ENCODE assay signal across 8 mouse cellular contexts in genomic region chr10:79933145-79933679, GRCm38 (mm10). TPM values are rescaled to one million over a fixed set of nuclear protein-coding genes. Genes with fewer than 3 reads are reported as not detected.
A peak's percentile ranks its signal among the peaks of the same experiment; 100 is the strongest.
DNase-seq lines count a peak whose midpoint lies in the region; ATAC-seq and TF ChIP-seq lines count a peak whose summit lies in the region.

No protein-coding gene starts in this region.

- 0 out of 2 replicates have a peak overlapping the region, but pooled peaks have one; percentile 20 for H3K27ac ChIP-seq in cerebellum, adult 2 months (ENCODE audit: insufficient read depth, low read length)
- H3K27ac ChIP-seq in lung, postnatal 0 days (ENCODE audit: low read length): peak overlapping the region; percentile 65
- peak overlapping the region; percentile 39; the same call in 1 of the 2 replicates for H3K27ac ChIP-seq in neural tube, embryonic 14.5 days (ENCODE audit: low read depth, low read length)

- no peak overlapping the region for H3K4me2 ChIP-seq in lung, postnatal 0 days (replicated peaks; ENCODE audit: low read depth, low read length)
- no peak overlapping the region for H3K4me2 ChIP-seq in neural tube, embryonic 14.5 days (ENCODE audit: low read depth, low read length)

- TF ChIP-seq EP300 in lung, postnatal 0 days (IDR thresholded peaks at IDR 0.05): no peak

- ATAC-seq in lung, postnatal 0 days: no peak
- ATAC-seq in neural tube, embryonic 14.5 days (ENCODE audit: low read depth): no peak

- peaks cover 80% of the 10 kb centered on the region for H3K4me1 ChIP-seq in cerebellum, adult 2 months (ENCODE audit: control insufficient read depth, insufficient read depth, low read length)
- H3K4me1 ChIP-seq in lung, postnatal 0 days (ENCODE audit: insufficient read depth, low read depth, low read length): peaks cover 67% of the 10 kb centered on the region
- H3K4me1 ChIP-seq in neural tube, embryonic 14.5 days (ENCODE audit: control insufficient read depth, insufficient read depth, low read length): peaks cover 35% of the 10 kb centered on the region

- H3K4me3 ChIP-seq in cerebellum, adult 2 months (replicated peaks; ENCODE audit: insufficient read depth, low read depth, low read length): no peak overlapping the region
- no peak overlapping the region for H3K4me3 ChIP-seq in lung, postnatal 0 days (ENCODE audit: low read depth, low read length)
- no peak overlapping the region for H3K4me3 ChIP-seq in neural tube, embryonic 14.5 days (ENCODE audit: low read depth, low read length)

- 45% methylated on average over 9 of the region's 9 CpGs for WGBS in cerebellum, adult 2 months
- WGBS in lung, postnatal 0 days: 50% methylated on average over 9 of the region's 9 CpGs
- WGBS in neural tube, embryonic 14.5 days: 60% methylated on average over 9 of the region's 9 CpGs

- no peaks in the 10 kb centered on the region for H3K9me3 ChIP-seq in lung, postnatal 0 days (ENCODE audit: low read length)
- H3K9me3 ChIP-seq in neural tube, embryonic 14.5 days (ENCODE audit: control insufficient read depth, low read length): no peaks in the 10 kb centered on the region

- peaks cover 12% of the 10 kb centered on the region; the same call in 1 of the 2 replicates for H3K36me3 ChIP-seq in lung, postnatal 0 days (ENCODE audit: insufficient read depth, low read length)
- H3K36me3 ChIP-seq in neural tube, embryonic 14.5 days (ENCODE audit: control insufficient read depth, insufficient read depth, low read length): peaks cover 19% of the 10 kb centered on the region

- no peak for TF ChIP-seq CTCF in cerebellum, adult 2 months (IDR thresholded peaks at IDR 0.05; ENCODE audit: borderline replicate concordance, insufficient read depth, low read depth, low read length)
- no peak for TF ChIP-seq CTCF in lung, postnatal 0 days (IDR thresholded peaks at IDR 0.05)

- no peak for DNase-seq in cerebellum, adult 2 months
- DNase-seq in cerebellum, adult 8-10 months: no peak
- DNase-seq in lung, postnatal 0 days (ENCODE audit: low spot score): no peak
- no peak for DNase-seq in lung, postnatal 36 days
- DNase-seq in kidney, postnatal 36 days: peak; percentile 30 to 60
- no peak for DNase-seq in Muller cell, postnatal 12 days (ENCODE audit: inconsistent ontology term)
- DNase-seq in frontal cortex, postnatal 14 days (ENCODE audit: low spot score in 2 of 2): no peak

- no peak overlapping the region for H3K9ac ChIP-seq in lung, postnatal 0 days (replicated peaks; ENCODE audit: low read depth)
- H3K9ac ChIP-seq in neural tube, embryonic 14.5 days (replicated peaks; ENCODE audit: low read depth, low read length): no peak overlapping the region

- no peak for TF ChIP-seq POLR2A in cerebellum, adult 2 months (IDR thresholded peaks at IDR 0.05; ENCODE audit: borderline replicate concordance, insufficient read depth, low read length)

- H3K27me3 ChIP-seq in cerebellum, adult 2 months (ENCODE audit: control insufficient read depth, insufficient read depth, low read length): no peaks in the 10 kb centered on the region
- no peaks in the 10 kb centered on the region for H3K27me3 ChIP-seq in lung, postnatal 0 days (replicated peaks; ENCODE audit: insufficient read depth, low read length)
- H3K27me3 ChIP-seq in neural tube, embryonic 14.5 days (ENCODE audit: control insufficient read depth, insufficient read depth, low read length): no peaks in the 10 kb centered on the region

RNA-seq across cellular contexts. Expression of gene Arid3a, which starts 6.4 kb away (rescaled TPM):
- 4.7 TPM in 2 replicates for polyA plus RNA-seq in cerebellum, adult 2 months (2012; rRNA removed)
- polyA plus RNA-seq in lung, postnatal 0 days (2015; fragmentation: Nextera tagmentation; extraction: Ambion mirVana): 4.8 and 7.1 TPM in 2 replicates
- 3.3 and 5.1 TPM in 2 replicates for polyA plus RNA-seq in neural tube, embryonic 14.5 days (2014; fragmentation: Nextera tagmentation; extraction: Ambion mirVana)

RNA-seq across cellular contexts. Expression of gene R3hdm4, which starts 12.2 kb away (rescaled TPM):
- polyA plus RNA-seq in cerebellum, adult 2 months (2012; rRNA removed): 156 and 162 TPM in 2 replicates
- polyA plus RNA-seq in lung, postnatal 0 days (2015; fragmentation: Nextera tagmentation; extraction: Ambion mirVana): 123 and 129 TPM in 2 replicates
- 253 and 265 TPM in 2 replicates for polyA plus RNA-seq in neural tube, embryonic 14.5 days (2014; fragmentation: Nextera tagmentation; extraction: Ambion mirVana)

RNA-seq across cellular contexts. Expression of gene Kiss1r, which starts 16.4 kb away (rescaled TPM):
- polyA plus RNA-seq in cerebellum, adult 2 months (2012; rRNA removed): 12.1 and 12.8 TPM in 2 replicates
- polyA plus RNA-seq in lung, postnatal 0 days (2015; fragmentation: Nextera tagmentation; extraction: Ambion mirVana): 1.6 and 1.7 TPM in 2 replicates
- 2.2 and 2.3 TPM in 2 replicates for polyA plus RNA-seq in neural tube, embryonic 14.5 days (2014; fragmentation: Nextera tagmentation; extraction: Ambion mirVana)

RNA-seq across cellular contexts. Expression of gene Gm26602, which starts 22.6 kb away (rescaled TPM):
- polyA plus RNA-seq in cerebellum, adult 2 months (2012; rRNA removed): not detected in 2 replicates
- polyA plus RNA-seq in lung, postnatal 0 days (2015; fragmentation: Nextera tagmentation; extraction: Ambion mirVana): not detected in 2 replicates
- polyA plus RNA-seq in neural tube, embryonic 14.5 days (2014; fragmentation: Nextera tagmentation; extraction: Ambion mirVana): 5.9 and 9.1 TPM in 2 replicates

RNA-seq across cellular contexts. Expression of gene Med16, which starts 24.5 kb away (rescaled TPM):
- polyA plus RNA-seq in cerebellum, adult 2 months (2012; rRNA removed): 46.5 and 47.4 TPM in 2 replicates
- 32.0 and 32.8 TPM in 2 replicates for polyA plus RNA-seq in lung, postnatal 0 days (2015; fragmentation: Nextera tagmentation; extraction: Ambion mirVana)
- polyA plus RNA-seq in neural tube, embryonic 14.5 days (2014; fragmentation: Nextera tagmentation; extraction: Ambion mirVana): 33.2 and 38.7 TPM in 2 replicates

Comparison
In these comparisons a context has a peak if more than half of its experiments do, and no peak if none do; other contexts are left out.
1. DNase-seq: peak in kidney, postnatal 36 days (2 of 2); none in cerebellum, adult 2 months (0 of 2), cerebellum, adult 8-10 months (single experiment), lung, postnatal 0 days (single experiment), lung, postnatal 36 days (single experiment), Muller cell, postnatal 12 days (single experiment) and frontal cortex, postnatal 14 days (0 of 2).
2. Peak in every context shown above with its lines, with median percentiles within 50 percentile points of each other: H3K27ac ChIP-seq.